Mouse (Mus musculus): ENCODE results near the gene Scd3. TPM values are rescaled to one million over a fixed set of nuclear protein-coding genes. Genes with fewer than 3 reads are reported as not detected.

Gene Scd3
- polyA plus RNA-seq, 1 experiment from 2014 or later: 0.50 TPM

DNA sequence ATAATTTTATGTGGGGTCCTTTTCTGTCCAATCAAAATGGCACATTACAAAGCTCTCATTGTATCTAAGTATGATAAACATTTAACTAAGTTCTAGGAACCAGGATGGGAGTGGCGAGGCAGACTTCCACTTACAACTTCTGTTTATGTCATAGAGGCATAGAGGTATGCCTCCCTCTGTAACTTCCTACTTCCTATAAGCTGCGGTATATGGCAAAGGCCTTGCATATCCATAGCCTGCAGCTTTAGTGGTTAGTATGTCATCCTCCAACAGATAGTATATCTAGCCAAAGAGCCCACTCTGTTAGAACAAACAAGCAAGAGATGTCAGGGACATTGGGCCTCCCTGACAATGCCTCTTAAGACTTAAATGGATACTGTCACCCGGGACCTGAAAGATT, 26.3 kb upstream of the Scd3 start:
- Histone ChIP-seq H3K4me3 (ENCODE audit: low read depth, low read length) (no peak overlapping the region), H3K9me3 (ENCODE audit: low read length) (peaks cover 4% of the 10 kb centered on the region; the same call in 1 of the 2 replicates), H3K27ac (ENCODE audit: low read length) (no peak overlapping the region), H3K4me1 (ENCODE audit: insufficient read depth, low read depth, low read length) (no peaks in the 10 kb centered on the region), H3K9ac (replicated peaks; ENCODE audit: low read depth) (no peak overlapping the region), H3K27me3 (replicated peaks; ENCODE audit: insufficient read depth, low read length) (no peaks in the 10 kb centered on the region), H3K4me2 (replicated peaks; ENCODE audit: low read depth, low read length) (no peak overlapping the region), H3K36me3 (ENCODE audit: insufficient read depth, low read length) (no peaks in the 10 kb centered on the region)
- 74% methylated on average over 3 of the region's 3 CpGs for WGBS
- ATAC-seq (no peak), DNase-seq (ENCODE audit: low spot score) (no peak)
- TF ChIP-seq EP300 (IDR thresholded peaks at IDR 0.05): no peak
- no peak for TF ChIP-seq CTCF (IDR thresholded peaks at IDR 0.05)

- Histone ChIP-seq H3K27ac (ENCODE audit: low read length) (no peak overlapping the region), H3K4me1 (ENCODE audit: insufficient read depth, low read depth, low read length) (no peaks in the 10 kb centered on the region), H3K9ac (replicated peaks; ENCODE audit: low read depth) (no peak overlapping the region), H3K27me3 (replicated peaks; ENCODE audit: insufficient read depth, low read length) (no peaks in the 10 kb centered on the region), H3K4me2 (replicated peaks; ENCODE audit: low read depth, low read length) (no peak overlapping the region), H3K36me3 (ENCODE audit: insufficient read depth, low read length) (no peaks in the 10 kb centered on the region), H3K9me3 (ENCODE audit: low read length) (peaks cover 4% of the 10 kb centered on the region; the same call in 1 of the 2 replicates), H3K4me3 (ENCODE audit: low read depth, low read length) (no peak overlapping the region)
- 64% methylated on average over 1 of the region's 1 CpGs for WGBS
- DNase-seq (ENCODE audit: low spot score) (no peak), ATAC-seq (no peak)
- TF ChIP-seq EP300 (IDR thresholded peaks at IDR 0.05): no peak
- TF ChIP-seq CTCF (IDR thresholded peaks at IDR 0.05): no peak
These were observed 22.6 kb upstream of the Scd3 start for GRCm38 (mm10) chr19:44180502-44180901.

- H3K9me3 ChIP-seq (ENCODE audit: low read length): no peaks in the 10 kb centered on the region
- H3K27me3 ChIP-seq (replicated peaks; ENCODE audit: insufficient read depth, low read length): no peaks in the 10 kb centered on the region
- H3K9ac ChIP-seq (replicated peaks; ENCODE audit: low read depth): no peak overlapping the region
- H3K4me3 ChIP-seq (ENCODE audit: low read depth, low read length): no peak overlapping the region
- WGBS: 73% methylated on average over 3 of the region's 3 CpGs
- TF ChIP-seq EP300 (IDR thresholded peaks at IDR 0.05) (no peak), CTCF (IDR thresholded peaks at IDR 0.05) (no peak)
- H3K4me1 ChIP-seq (ENCODE audit: insufficient read depth, low read depth, low read length): no peaks in the 10 kb centered on the region
- no peak for ATAC-seq
- no peak overlapping the region for H3K4me2 ChIP-seq (replicated peaks; ENCODE audit: low read depth, low read length)
- DNase-seq (ENCODE audit: low spot score): no peak
- H3K36me3 ChIP-seq (ENCODE audit: insufficient read depth, low read length): no peaks in the 10 kb centered on the region
- no peak overlapping the region for H3K27ac ChIP-seq (ENCODE audit: low read length)
These were observed 19.1 kb upstream of the Scd3 start for GRCm38 (mm10) chr19:44183968-44184367.

DNA sequence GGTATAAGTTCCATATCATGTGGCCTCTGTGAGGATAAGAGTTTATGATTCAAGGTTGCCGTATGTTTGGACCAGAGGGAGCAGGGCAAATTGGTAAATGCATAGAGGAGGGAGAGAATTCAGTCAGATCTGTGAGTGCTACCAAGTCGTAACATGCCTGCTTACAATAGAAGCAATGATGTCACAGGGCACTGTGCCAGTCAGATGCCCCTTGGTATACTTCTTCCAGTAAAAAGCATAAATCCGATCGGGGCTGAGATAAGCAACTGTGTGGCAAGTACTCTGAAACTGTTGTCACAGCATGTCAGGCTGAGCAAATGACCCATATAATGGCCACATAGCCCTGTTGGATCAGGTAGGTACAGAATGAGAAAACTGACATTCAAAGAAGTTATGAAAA, 14.0 kb upstream of the Scd3 start:
- no peak overlapping the region for H3K4me2 ChIP-seq (replicated peaks; ENCODE audit: low read depth, low read length)
- no peaks in the 10 kb centered on the region for H3K27me3 ChIP-seq (replicated peaks; ENCODE audit: insufficient read depth, low read length)
- no peak overlapping the region for H3K9ac ChIP-seq (replicated peaks; ENCODE audit: low read depth)
- TF ChIP-seq EP300 (IDR thresholded peaks at IDR 0.05) (no peak), CTCF (IDR thresholded peaks at IDR 0.05) (no peak)
- no peak overlapping the region for H3K27ac ChIP-seq (ENCODE audit: low read length)
- no peaks in the 10 kb centered on the region for H3K4me1 ChIP-seq (ENCODE audit: insufficient read depth, low read depth, low read length)
- 71% methylated on average over 4 of the region's 4 CpGs for whole genome bisulfite sequencing
- no peaks in the 10 kb centered on the region for H3K36me3 ChIP-seq (ENCODE audit: insufficient read depth, low read length)
- ATAC-seq: no peak
- DNase-seq (ENCODE audit: low spot score): no peak
- H3K9me3 ChIP-seq (ENCODE audit: low read length): no peaks in the 10 kb centered on the region
- H3K4me3 ChIP-seq (ENCODE audit: low read depth, low read length): no peak overlapping the region

DNA sequence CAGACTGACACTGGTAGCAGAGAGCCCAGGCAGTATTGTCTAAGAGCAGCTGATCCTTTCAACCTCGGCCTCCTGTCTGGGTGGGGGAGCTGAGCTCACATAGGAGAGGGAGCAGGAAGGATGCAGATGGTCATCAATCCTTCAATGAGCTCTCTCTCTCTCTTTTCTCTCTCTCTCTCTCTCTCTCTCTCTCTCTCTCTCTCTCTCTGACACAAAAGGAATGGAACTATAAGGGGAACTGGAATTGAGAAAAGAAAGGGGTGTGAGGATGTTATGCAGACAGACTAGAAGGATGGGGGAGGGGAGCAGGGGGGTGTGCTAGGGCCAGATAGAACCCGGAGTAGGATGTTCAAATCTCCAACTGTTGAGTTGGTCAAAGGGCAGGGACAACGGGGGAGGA, 10.7 kb upstream of the Scd3 start, which contains the start of gene Pkd2l1:
Gene Pkd2l1 (minus strand): TSS at position 101 of the 400 bp plus-strand sequence.
- Histone ChIP-seq H3K9me3 (ENCODE audit: low read length) (no peaks in the 10 kb centered on the region), H3K4me3 (ENCODE audit: low read depth, low read length) (no peak within 1 kb of the TSS), H3K27ac (ENCODE audit: low read length) (peak within 1 kb of the TSS; percentile 9; the same call in 1 of the 2 replicates), H3K4me1 (ENCODE audit: insufficient read depth, low read depth, low read length) (no peaks in the 10 kb centered on the region), H3K4me2 (replicated peaks; ENCODE audit: low read depth, low read length) (no peak within 1 kb of the TSS), H3K36me3 (ENCODE audit: insufficient read depth, low read length) (no peaks in the 10 kb centered on the region), H3K9ac (replicated peaks; ENCODE audit: low read depth) (no peak within 1 kb of the TSS), H3K27me3 (replicated peaks; ENCODE audit: insufficient read depth, low read length) (no peaks in the 10 kb centered on the region)
- ATAC-seq (no peak), DNase-seq (ENCODE audit: low spot score) (no peak)
- 38% methylated on average over 3 of the region's 3 CpGs for WGBS
- TF ChIP-seq CTCF (IDR thresholded peaks at IDR 0.05) (no peak), EP300 (IDR thresholded peaks at IDR 0.05) (no peak)

DNA sequence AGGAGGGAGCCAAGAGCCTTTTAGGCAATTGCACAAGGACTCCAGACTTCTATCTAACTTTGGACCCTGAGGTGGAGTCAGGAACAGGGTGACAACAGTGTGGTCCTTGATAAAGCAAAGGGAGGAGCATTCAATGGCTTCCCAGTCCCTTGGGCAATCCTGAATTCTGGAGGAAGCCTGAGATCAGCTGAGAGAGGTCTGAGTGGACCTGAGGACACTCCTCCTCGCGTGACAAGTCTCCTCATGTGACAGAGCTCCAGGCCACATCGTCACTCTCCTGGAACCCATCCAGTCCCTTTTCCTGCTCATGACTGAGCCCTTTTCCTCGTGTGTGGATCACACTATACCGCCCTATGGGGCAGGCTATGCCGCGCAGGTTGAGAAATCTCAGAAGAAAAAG, 9.2 kb upstream of the Scd3 start:
- ATAC-seq: peak; percentile 94

DNA sequence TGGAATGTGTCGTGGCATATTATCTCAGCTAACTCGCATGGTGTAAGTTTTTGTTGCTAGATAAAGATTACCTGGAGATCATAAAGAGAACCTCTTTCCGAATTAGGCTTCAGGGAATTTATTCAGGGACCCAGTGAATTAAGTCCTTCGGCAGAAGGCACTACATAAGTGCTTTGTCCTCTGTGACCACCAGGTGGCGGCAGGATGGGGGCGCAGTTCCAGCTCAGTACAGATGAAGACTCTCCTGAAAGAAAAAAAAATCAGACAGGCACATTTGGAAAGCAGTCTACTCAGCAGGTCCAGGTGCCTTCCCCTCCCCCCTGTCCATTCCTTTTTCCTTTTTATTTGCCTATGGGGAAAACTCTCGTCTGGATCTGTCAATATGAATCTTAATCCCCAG, 7.9 kb upstream of the Scd3 start:
- no peak overlapping the region for H3K27ac ChIP-seq (ENCODE audit: low read length)
- ATAC-seq (0 out of 2 replicates have a peak, but pooled peaks have one; percentile 29), DNase-seq (ENCODE audit: low spot score) (peak; percentile 76)
- no peak overlapping the region for H3K9ac ChIP-seq (replicated peaks; ENCODE audit: low read depth)
- H3K36me3 ChIP-seq (ENCODE audit: insufficient read depth, low read length): no peaks in the 10 kb centered on the region
- 12% methylated on average over 7 of the region's 7 CpGs for WGBS
- no peak overlapping the region for H3K4me2 ChIP-seq (replicated peaks; ENCODE audit: low read depth, low read length)
- no peak for TF ChIP-seq EP300 (IDR thresholded peaks at IDR 0.05)
- TF ChIP-seq CTCF (IDR thresholded peaks at IDR 0.05): peak; percentile 88
- no peaks in the 10 kb centered on the region for H3K4me1 ChIP-seq (ENCODE audit: insufficient read depth, low read depth, low read length)
- H3K27me3 ChIP-seq (replicated peaks; ENCODE audit: insufficient read depth, low read length): no peaks in the 10 kb centered on the region
- no peak overlapping the region for H3K4me3 ChIP-seq (ENCODE audit: low read depth, low read length)
- no peaks in the 10 kb centered on the region for H3K9me3 ChIP-seq (ENCODE audit: low read length)

More for the DNA sequence above, 9.2 kb upstream of the Scd3 start:
- H3K4me2 ChIP-seq (replicated peaks; ENCODE audit: low read depth, low read length): no peak overlapping the region
- H3K27me3 ChIP-seq (replicated peaks; ENCODE audit: insufficient read depth, low read length): no peaks in the 10 kb centered on the region
- no peaks in the 10 kb centered on the region for H3K9me3 ChIP-seq (ENCODE audit: low read length)
- H3K9ac ChIP-seq (replicated peaks; ENCODE audit: low read depth): no peak overlapping the region
- H3K4me3 ChIP-seq (ENCODE audit: low read depth, low read length): no peak overlapping the region
- TF ChIP-seq EP300 (IDR thresholded peaks at IDR 0.05) (peak; percentile 77), CTCF (IDR thresholded peaks at IDR 0.05) (no peak)
- H3K4me1 ChIP-seq (ENCODE audit: insufficient read depth, low read depth, low read length): no peaks in the 10 kb centered on the region
- H3K27ac ChIP-seq (ENCODE audit: low read length): no peak overlapping the region; the same call in 1 of the 2 replicates
- no peaks in the 10 kb centered on the region for H3K36me3 ChIP-seq (ENCODE audit: insufficient read depth, low read length)
- DNase-seq (ENCODE audit: low spot score): peak; percentile 87
- 42% methylated on average over 7 of the region's 7 CpGs for WGBS
